Mouse (Mus musculus): ENCODE data around the gene Abcb8.
"Not testable (repeated sequence)": the region's sequence is repeated elsewhere in the genome, so short reads cannot be mapped to it uniquely, and the experiment has no call there.

Gene Abcb8

DNA sequence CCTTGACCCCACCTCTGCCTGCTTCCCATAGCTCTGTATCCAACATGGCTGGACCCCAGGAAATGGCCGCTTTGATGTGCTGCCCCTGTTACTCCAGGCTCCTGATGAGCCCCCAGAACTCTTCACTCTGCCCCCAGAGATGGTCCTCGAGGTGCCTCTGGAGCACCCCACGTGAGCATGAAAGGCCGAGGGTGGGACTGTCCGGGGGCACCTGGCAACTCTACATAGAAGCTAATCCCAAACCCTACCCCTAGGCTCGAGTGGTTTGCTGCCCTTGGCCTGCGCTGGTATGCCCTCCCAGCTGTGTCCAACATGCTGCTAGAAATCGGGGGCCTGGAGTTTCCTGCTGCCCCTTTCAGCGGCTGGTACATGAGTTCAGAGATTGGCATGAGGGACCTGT lies 23.7 kb upstream of the Abcb8 start:
- no peak for DNase-seq

DNA sequence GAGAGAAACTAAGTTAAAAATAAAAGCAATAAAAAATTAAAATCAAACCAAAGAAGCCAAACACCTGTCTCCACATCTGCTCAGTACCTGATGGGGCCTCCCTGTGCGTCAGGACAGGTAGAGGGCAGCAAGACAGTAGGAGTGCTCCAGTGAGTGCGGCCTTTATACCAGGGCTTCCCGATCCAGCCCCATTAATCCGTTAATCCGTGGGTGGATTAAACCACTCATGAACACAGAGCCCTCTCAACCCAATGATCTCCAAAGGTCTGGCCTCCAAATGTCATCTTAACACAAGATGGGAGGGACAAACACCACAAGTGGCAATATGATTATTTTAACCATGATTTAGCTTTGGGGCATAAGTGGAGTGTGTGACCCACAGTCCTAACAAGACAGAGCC lies 19.7 kb upstream of the Abcb8 start:
- DNase-seq: no peak

DNA sequence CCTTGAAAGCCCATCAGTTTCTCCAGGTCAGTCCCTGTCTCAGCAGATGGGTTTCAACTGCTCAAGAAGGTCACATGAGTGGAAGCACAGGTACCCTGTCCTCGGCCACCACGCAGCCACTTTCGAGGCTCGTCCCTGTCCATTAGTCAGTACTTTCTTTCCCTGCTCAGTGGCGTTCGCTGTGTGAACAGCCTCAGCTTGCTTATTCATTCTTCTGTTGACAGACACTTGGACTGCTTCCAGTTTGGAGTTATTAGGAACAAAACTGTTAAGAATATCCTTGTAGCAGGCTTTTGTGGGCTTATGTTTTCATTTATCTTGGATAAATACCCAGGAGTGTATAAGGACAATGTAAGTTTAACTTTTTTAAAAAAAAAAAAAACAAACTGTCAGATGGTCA lies 19.2 kb upstream of the Abcb8 start:
- DNase-seq: no peak

DNA sequence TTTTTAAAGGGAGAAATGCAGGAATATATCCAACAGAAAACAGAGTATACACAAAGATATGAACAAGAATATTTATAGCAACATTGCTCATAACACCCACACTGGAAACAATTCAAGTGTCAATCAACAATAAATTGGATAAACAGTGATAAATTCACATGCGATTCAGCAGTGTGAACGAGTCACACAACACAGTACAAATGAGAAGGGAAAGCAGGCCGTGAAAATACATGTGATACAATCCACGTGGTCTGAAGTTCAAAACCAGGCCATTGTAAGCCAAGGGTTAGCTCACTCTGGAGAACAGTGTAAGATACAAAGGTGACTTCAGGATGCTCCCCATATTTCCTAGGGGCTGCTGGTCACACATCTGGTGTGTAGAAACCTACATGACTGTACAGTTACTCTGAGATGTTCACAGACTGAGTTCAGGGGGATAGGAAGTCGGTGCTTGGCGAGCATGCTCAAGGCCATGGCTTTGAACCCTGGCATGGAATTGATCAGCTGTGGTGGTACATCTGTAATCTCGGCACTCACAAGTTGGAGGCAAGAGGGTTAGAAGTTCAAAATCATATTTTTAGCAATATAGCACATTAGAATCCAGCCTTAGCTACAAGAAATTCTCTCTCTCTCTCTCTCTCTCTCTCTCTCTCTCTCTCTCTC lies 18.7 kb upstream of the Abcb8 start:
- no peak for DNase-seq

DNA sequence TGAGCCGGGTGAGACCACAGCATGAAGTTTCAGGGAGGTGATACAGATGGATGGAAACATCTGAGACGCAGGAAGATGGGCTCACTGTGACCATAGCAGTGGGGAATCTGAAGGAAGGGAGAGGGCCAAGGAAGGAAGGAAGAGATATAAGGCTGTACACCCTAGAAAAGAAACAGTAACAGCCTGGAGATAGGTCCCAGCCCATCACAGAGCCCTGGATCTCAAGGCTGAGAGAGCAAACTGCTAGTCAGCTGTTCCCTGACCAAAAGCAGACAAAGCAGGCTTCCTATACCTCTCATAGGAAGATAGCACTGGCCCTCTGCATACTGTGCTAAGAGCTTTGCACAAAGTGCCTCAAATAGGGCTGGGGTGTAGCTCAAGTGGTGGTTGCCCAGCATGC lies 14.8 kb upstream of the Abcb8 start:
- DNase-seq: no peak

DNA sequence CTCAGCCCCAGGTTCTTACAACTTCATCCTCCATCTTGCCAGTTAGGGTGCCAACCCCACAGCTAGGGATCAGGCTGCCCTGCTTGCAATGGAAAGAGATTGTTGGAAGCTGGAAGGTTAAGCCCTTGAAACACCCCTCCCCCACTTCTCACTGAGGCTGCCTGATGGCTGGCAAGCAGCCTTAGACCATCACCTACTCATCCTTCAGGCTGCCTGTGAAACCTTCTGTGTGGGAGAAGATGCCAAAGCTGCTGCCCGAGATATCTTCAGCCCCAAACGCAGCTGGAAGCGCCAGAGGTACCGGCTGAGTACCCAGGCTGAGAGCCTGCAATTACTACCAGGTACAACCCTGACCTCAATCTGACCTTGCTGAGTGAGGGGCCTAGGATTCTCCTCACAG lies 14.0 kb upstream of the Abcb8 start:
- DNase-seq: no peak

DNA sequence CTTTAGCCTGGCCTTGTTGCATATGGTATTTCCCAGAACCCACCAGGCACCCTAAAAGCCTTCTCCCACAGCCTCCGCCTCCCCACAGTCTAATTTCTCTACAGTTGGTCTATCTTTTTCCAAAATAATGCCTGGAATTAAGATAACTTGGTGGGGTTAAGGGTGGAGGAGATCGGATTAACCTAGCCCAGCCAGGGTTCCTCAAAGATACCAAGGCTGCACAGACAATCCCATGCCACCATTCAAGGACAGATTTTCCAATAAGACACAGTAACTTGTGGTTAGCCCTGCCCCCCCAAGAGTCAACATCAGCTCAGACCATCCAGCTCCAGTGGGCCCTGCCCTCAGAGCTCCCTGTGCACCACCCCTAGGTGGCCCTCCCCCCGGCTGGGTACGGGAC lies 13.0 kb upstream of the Abcb8 start:
- no peak for DNase-seq

DNA sequence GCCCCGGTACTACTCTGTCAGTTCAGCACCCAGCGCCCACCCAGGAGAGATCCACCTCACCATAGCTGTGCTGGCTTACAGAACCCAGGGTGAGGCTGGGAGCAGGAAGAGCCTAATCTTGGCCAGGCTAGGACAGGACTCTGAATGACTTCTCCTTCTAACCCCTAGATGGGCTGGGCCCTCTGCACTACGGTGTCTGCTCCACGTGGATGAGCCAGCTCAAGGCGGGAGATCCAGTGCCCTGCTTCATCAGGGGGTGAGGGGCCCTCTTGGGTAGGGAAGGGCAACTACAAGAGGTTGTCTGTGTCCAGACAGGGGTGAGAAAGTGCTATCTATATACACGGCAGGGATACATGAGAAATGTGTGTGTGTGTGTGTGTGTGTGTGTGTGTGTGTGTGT lies 12.0 kb upstream of the Abcb8 start:
- no peak for DNase-seq

DNA sequence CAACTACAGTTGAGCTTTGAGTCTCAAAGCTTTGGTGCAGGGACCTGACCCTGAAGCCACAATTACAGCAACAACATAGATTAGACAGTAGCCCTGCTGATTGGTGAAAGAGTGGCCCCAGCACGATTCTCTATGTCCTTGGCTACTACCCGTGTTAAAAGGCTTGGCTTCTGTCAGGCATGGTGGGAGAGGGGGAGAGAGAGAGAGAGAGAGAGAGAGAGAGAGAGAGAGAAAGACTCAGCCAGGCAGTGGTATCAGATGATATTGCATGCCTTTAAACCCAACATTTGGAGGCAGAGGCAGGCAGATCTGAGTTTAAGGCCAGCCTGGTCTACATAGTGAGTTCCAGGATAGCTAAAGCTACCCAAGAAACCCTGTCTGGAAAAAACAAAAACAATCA lies 11.5 kb upstream of the Abcb8 start:
- no peak for DNase-seq

DNA sequence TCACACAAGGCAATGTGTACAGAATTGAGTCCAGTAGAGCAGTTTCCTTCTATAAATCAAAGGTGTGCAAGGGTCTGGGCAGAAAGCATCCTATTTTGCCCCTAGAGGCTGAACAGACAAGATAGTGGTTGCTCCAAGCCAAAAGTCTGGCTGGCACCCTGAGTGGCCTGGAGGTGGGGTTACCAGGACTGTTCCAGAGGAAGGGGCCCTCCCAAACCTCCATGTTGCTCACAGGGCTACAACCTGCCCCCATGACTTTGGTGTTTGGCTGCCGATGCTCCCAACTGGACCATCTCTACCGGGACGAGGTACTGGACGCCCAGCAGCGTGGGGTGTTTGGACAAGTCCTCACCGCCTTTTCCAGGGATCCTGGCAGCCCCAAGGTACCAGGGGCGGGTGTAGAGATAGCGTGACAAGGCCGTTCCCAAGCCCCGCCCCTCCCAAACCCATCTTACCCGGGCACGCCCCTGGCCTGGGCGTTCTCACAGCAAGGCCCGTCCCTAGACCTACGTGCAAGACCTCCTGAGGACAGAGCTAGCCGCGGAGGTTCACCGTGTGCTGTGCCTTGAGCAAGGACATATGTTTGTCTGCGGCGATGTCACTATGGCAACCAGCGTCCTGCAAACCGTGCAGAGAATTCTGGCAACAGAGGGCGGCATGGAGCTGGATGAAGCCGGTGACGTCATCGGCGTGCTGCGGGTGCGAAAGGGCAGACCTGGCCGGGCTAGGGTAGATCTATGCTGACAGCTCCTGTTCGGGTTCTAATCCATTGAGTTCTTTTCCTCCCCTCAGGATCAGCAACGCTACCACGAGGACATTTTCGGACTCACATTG lies 10.2 kb upstream of the Abcb8 start:
- peak; percentile 76 to 79 for DNase-seq

DNA sequence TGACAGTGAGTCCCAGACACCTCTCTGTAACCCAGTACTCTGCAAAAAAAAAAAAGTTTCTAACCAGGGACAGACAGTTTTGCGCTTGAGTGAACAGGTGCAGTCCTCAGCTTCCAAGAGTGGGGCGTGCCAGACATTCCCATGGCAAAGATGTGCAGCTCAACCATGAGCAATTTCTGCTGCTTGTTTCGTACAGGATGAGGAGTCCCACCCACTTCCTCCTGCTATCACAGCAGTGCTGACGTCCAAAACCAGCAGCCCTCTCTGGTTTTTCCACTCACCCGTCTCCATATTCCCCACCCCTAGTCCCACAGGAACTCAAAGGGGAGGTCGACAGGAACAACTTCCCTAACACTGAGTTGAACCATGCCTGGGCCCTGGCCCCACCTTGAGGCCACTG lies 9.1 kb upstream of the Abcb8 start:
- peak in 1 of 2 experiments; percentile 24 for DNase-seq

DNA sequence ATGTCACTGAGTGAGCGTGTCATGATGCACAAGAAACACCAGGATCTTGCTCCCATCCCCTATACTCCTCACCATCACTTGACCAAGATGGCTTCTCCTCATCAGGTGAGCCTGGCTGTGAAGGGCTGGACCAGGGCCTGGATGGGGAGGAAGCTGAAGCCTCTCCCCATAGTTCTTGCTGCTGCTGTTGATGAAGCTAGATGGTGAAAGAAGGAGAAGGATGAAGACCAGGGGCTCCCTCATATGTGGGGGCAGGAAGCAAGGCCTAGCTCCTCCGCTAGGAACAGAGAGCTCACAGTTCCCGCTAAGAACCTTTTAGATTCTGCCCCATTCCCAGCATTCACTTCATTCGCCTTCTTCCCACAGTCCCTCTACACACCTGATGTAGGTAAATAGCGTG lies 8.1 kb upstream of the Abcb8 start:
- DNase-seq: no peak

DNA sequence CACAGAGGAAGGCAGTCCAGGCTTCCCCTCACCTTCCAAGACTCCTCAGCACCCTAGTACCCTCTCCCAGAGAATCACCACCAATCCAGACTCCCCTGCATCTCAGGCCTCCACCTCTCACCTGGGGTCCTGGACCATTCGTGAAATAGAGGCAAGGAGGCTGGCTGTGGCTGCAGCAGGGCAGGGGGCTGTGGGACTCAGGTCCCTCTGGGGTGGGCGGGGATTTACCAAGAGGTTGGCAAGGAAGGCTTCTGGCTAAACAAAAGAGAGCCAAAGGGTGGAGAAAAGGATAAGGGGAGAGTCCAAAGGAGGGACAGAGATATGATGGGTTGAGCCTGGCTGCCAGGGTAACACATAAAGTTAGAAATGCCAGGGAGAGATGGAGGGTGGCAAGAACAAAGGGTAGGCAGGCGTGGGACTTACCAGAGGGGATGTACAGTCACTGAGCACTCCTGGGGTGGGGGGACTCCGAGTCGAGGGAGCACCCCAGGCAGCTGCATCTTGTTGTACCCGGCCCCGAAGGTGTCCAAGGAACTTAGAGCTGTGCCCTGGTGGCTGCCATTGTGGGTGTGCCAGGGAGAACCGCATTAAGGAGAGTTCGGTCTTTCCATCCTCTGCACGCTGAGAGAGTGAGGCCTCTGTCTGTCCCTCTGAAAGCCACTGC lies 7.4 kb upstream of the Abcb8 start:
- DNase-seq: no peak

DNA sequence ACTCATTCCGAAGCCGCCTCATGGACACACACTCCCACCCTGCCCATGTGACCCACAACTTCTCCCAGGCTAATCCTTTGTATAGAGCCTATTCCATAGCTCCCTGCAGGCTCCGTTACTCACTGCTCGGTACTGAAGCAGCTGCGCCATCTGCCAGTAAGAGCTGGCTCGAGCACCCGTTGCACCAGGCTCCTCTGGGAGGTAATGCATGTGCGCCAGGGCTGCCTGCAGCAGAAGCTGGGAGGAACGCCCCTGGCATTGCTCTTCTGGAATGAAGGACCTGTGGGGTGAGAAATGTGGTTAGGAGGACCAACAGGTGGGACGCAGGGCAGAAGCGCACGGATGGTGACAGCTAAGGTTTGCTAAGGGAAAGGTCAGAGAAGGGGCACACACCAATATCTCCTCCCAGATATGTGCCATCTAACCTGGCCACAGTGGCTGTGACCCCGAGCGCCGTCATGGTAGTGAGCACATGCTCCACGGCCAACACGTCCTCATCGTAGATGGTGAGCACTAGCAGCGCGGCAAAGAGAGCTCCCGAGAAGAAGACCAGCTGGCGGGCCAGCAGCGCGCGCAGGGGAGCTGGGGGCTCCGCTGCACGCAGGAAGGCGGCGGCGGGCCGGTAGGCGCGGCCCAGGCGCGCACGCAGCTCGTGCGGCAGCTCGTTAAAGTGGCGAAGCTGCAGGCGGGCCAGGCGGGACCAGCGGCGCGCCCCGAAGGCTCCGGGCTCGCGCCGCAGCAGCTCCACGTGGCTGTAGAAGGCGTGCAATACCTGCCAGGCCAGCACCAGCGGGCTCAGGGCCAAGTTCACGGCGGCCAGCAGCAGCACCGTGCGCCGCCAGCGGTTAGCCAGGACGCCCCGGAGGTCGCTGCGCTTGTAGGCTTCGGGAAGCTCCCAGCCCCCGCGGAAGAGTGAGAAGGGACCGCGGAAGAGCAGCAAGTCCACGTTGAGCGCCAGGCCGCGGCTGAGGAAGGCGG lies 5.9 kb upstream of the Abcb8 start:
- DNase-seq: peak in 1 of 2 experiments; percentile 25

DNA sequence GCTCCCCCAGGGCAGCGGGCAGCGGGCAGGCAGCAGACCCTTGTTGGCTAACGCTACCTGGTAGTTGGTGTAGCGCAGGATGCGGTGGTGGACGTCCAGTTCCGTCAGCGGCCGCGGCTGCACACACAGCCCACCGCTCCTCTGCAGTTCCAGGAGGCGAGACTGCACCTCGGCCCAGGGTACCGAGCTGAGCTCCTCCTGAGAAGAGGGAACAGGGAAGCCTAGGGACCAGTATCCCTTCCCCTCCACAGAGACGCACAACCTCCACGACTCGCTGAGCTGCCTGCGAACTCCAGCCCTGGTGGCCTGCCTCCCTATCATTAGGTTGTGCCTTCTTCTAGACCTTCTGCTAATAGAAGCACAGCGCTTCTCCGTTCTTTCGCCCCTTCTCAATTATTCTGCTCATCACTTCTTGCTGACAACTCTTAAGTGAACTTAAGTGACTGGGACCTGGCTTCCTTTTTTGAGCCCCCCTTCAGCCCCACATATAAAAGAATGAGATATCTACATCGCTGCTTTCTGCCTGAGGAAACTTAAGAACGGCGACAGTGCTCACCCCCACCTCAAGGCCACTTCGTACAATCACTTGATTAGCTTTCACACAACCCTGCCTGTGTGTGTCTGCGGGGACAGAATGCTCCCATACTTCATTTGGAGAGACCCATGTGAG lies 5.1 kb upstream of the Abcb8 start:
- DNase-seq: no peak

DNA sequence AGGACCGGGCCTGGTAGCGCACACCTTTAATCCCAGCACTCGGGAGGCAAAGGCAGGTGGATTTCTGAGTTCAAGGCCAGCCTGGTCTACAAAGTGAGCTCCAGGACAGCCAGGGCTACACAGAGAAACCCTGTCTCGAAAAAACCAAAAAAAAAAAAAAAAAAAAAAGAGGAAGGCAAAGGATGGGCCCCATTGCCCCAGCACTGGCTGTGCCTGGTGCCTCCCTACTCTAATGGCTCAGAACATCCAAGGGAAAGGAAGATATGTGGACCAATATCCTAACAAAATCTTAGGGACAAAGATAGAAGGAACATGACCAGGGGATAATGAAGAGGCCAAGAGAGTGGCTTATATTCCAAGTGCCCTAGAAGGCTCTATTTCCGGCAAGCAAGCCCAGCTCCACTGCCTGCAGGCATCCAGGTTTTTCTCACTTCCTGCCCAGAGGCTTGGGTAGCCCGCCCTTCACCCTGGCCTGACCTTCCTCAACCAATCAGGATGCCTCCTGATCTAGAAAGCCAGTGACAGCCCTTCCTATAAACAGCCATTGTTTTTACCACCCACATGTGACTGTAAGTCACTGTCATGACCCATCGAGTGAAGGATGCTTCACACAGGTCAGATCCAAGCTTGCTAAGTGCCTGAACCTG lies 4.3 kb upstream of the Abcb8 start:
- DNase-seq: no peak

DNA sequence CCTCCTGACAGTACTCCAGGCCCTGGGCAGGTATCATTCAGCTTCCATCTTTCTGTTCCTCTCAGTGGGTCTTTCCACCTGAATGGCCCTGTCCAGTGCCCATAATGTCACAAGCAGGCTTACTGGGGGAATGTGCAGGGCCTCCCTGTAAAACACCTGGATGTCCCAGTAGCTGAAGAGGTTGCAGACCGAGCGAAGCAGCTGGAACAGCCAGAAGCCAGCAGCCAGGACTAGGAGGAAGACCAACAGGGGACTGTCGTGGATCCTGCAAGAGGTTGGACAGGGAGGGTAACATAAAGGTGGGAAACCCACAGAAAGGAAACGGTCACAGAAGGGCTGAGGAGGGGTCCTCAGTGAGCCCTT lies 3.8 kb upstream of the Abcb8 start:
- DNase-seq: no peak

DNA sequence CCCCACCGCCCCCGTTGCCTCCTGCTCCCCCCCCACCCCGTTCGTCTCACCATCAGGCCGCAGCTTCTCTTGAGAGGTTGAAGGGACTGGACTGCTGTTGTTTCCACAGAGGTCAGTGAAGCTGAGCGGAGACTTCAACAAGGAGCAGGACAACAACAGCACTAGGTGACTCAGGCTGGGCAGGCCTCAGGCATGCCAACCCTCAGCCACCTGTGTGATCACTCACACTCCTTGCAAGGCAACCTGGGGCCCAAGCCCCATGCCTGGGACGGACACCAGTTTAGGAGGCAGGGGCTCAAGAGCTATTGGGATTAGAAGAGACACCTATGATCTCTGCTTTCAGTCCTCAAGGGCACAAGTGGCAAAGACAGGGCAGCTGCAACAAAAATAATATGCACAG lies 1.6 kb upstream of the Abcb8 start, which contains the start of gene Atg9b:
Gene Atg9b (minus strand): TSS at position 280 of the 400 bp plus-strand sequence.
- DNase-seq: no peak

DNA sequence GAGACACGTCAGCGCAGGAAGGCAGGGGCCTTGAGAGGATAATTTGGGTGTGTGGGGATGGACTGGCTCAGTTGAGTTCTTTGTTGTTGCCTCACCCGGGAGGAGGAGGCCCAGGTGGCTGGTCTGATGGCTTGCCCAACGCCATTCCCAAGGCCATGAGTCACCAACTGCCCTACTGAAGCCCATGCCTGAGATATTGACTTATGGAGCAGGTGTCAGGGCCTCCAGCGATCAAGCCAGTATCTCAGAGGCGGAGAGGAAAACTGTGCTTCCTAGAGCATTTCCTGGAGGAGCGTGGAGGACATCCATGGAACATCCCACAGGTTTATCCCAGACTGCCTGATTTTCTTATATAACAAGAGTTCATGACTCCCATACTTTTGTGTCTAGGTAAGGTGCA lies 739 bp upstream of the Abcb8 start:
- no peak for DNase-seq

DNA sequence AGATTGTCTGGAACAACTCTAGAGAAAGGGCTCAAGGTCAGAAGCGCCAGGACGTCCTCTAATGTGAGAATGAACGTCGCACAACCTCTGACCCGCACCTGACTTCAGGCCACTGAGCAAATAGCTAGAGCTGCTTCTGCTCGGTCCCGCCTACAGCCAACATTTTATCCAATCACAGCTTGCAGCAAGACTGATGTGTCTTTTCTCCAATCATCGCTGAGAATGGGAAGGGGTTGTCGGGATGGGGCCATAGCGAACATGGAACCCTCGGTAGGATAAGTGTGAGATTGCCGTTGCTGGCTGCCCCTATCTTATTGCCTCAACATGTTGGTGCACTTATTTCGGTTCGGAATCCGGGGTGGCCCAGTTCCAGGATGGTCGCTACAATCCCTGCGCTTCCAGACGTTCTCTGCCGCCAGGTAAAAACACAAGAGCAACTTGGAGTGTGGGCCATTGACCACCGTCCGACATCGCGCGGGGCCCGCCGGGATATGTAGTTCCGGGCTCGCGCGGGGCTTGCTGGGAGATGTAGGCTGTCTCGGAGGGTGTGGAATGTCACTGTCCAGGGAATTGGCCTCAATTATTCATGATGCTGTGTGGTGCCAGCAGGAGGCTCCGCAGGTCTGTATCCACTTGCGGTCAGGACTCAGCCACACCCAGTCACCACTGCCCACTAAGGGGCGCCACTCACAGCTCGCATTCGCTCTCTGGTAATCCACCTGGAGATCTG lies 867 bp downstream of the Abcb8 start:
- peak; percentile 81 to 93 for DNase-seq

DNA sequence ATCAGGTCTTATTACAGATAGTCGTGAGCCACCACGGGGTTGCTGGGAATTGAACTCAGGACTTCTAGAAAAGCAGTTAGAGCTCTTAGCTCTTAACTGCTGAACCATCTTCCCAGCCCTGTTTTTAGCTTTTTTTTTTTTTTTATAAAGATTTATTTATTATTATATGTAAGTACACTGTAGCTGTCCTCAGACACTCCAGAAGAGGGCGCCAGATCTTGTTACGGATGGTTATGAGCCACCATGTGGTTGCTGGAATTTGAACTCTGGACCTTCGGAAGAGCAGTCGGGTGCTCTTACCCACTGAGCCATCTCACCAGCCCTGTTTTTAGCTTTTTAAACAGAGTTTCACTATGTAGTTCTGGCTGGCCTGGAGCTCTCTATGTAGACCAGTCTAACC lies 2.8 kb downstream of the Abcb8 start:
- not testable (repeated sequence) for DNase-seq

Measured in thymus, adult 18-20 months (tissue).